Mouse (Mus musculus) inflammation-experienced regulatory T-cells, adult 6 months (primary cell): ENCODE data around the gene Nell1. TPM values are rescaled to one million over a fixed set of nuclear protein-coding genes. Genes with fewer than 3 reads are reported as not detected.
"Not testable (repeated sequence)": the region's sequence is repeated elsewhere in the genome, so short reads cannot be mapped to it uniquely, and the experiment has no call there.

ENCODE experiments used
- ATAC-seq: one replicate; pipeline ENCODE4 v1.8.0; 2017
- polyA plus RNA-seq, 3 experiments: library from polyadenylated mRNA; unstranded; fragments of 100-300 nt; shearing (Covaris generic); gene quantifications; one replicate each; pipeline ENCODE4 v1.2.1; 2017

Gene Nell1
- not detected for polyA plus RNA-seq

DNA sequence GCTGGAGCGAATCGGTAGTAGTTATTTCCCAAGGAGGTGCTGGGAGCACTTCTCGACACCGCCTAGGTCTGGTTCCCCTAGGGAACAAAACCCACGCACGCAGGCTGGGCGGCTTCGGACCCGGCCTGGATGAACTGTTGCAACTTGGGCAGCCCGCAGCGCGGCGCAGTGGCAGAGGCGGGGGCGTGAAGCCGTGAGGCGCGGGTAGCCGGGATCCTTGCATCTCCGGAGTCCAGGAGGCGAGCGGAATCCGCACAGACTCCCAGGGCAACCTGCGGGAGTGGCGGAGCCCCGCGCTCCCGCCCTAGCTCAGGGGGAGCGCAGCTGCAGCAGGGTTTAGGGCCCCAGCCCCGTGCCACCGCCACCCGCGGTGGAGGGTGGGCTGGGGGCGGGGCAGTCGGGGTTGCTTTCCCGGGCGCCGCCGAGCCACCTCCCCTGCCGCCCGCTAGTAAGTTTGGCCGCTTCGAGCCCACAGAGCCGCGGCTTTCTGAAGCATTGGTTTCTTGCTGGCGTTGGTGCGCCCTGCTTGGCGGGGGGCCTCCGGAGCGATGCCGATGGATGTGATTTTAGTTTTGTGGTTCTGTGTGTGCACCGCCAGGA, at the start of gene Nell1:
Gene Nell1, plus strand, starts transcription at position 24 of the 600 bp plus-strand sequence.
- ATAC-seq = no peak

DNA sequence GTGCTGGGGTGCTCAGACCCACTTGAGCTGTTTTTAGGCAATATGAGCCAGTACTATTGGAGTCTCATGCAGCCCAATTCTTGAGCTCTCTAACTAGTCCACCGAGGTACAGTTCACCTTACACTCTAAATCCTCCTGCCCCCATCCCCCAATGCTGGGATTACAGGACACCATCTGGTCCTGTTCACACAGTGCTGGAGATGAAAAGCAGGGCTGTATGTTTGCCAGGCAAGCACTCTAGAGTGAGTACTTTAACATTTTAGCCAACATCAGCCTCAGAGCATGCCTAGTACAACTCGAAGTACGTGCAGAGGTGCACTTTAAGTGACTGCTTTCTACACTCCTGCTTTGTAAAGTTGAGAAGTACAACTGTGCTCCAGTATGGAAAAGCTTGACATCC, 46.1 kb upstream of the Nell1 start:
- ATAC-seq = no peak

- no peak for ATAC-seq
These were observed 44.7 kb upstream of the Nell1 start for GRCm38 (mm10) chr7:49929999-49930398.

DNA sequence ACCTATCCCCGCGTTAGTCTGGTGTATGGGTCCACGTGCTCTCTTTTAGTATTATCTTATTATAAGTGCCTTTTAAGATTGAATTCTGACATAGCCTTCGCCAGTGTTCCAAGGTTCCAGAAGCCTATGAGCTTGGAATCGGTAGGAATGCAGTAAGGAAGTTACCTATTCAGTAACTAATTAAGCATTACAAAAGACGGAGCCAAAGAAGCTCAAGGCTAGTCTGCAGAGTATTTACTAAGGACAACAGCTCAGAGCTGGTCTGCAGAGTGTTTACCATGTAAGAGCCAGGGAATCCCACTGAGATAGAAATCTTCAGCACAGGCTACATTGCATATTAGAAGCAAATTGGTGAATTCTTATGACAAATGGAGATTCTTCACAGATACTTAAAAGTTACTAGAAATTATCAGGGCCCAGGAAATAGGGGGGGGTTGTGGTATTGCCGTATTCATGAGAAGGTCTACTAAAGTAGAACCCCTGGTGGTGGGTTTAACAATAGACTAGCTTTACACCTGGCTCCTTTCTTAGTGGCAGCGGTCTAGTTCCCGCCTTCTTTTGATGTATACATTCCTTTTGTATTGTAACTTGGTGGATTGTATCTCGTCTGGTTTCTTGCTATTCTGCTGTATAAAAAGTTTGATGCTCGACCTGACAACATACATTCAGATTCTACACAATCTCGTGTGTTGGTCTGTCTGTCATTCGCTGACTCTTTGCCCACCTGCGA, 41.1 kb upstream of the Nell1 start:
- ATAC-seq = not testable (repeated sequence)

- ATAC-seq = no peak
These were observed 37.8 kb upstream of the Nell1 start for GRCm38 (mm10) chr7:49936821-49937220.

DNA sequence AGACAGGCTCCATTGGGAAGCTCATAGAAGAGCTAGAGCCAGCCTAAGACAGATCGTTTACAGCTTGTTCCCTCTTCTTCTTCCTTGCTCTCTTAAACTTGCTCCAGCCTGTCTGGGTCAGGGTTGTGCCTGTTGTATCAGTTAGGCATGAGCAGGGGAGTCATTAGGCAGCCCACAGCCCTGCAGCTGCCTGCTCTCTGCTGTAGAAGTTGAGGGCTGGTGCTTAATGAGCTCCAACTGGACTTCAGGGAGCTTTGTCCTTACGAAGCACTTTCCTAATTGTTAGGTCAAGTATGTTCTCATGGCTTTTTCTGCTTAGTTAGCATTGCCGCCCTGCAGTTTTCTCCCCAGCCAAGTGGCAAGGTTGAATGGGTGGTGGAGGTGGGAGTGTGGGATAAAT, 32.6 kb upstream of the Nell1 start:
- no peak for ATAC-seq

GRCm38 (mm10) chr7:49942490-49942889, 32.2 kb upstream of the Nell1 start:
- ATAC-seq = no peak

- no peak for ATAC-seq
These were observed 28.0 kb upstream of the Nell1 start for GRCm38 (mm10) chr7:49946691-49947090.

- no peak for ATAC-seq
These were observed 21.0 kb upstream of the Nell1 start for GRCm38 (mm10) chr7:49953546-49954181.

- ATAC-seq = no peak
These were observed 19.8 kb upstream of the Nell1 start for GRCm38 (mm10) chr7:49954834-49955233.

- no peak for ATAC-seq
These were observed 17.5 kb upstream of the Nell1 start for GRCm38 (mm10) chr7:49957142-49957541.

GRCm38 (mm10) chr7:49963764-49964163, 10.9 kb upstream of the Nell1 start:
- no peak for ATAC-seq

- ATAC-seq = no peak
These were observed 5.1 kb upstream of the Nell1 start for GRCm38 (mm10) chr7:49969516-49969915.

GRCm38 (mm10) chr7:49975441-49976121, 917 bp downstream of the Nell1 start:
- no peak for ATAC-seq

GRCm38 (mm10) chr7:49981511-49982227, 7.0 kb downstream of the Nell1 start:
- ATAC-seq = no peak

DNA sequence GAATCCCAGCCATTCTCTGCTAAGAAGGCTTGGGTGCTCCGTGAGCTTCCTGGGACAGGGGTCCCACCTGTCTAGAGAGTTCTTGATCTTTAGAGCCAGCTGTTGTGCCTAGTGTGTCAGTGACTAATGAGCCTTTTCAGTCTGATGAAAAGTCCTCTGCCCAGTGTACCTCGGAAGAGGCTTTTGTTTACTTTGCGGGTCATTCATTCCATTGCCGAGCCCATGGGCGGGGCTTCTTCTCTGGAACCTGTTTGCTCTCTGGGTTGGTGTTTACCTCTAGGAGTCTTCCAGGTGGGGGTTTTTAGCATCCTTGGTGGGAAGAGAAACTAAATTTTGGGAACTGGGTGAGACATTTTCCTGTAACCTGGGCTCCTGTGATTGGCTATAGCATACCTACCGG, 10.0 kb downstream of the Nell1 start:
- no peak for ATAC-seq

DNA sequence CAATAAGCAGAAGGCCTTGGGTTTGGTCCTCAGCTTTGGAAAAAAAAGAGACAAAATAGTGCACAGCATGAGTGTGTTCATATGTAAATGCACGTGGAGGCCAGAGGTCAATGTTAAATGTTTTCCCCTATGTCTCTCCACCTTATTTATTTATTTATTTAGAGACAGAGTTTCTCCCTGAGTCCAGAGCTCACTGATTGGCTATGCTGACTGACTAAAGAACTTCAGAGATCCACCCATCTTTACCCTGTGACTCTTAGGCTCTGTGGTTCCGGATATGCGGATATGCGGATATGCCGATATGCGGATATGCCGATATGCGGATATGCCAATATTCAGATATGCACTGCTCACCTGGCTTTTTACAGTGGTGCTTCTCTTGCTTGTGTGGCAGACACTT, 11.3 kb downstream of the Nell1 start:
- no peak for ATAC-seq

- ATAC-seq = no peak
These were observed 24.7 kb downstream of the Nell1 start for GRCm38 (mm10) chr7:49999321-49999720.

DNA sequence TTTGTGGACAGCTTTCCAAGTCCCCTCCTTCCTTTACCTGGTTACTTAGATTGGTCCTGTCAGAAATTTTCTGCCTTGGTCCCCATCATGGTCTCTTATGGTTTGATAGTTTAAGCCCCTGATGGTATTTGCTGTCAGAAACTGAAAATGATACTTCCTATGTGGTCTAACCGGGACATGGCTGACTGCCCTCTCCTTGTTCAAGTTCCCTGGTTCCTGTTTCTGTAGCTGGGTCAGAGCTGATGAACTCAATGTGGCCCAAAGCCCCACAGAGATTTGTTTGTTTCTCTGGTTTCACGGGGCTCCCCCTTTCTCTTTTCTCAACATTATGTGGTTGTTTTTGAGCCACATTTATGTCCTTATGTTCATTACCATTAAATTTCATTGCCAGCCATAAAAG, 30.6 kb downstream of the Nell1 start:
- no peak for ATAC-seq

DNA sequence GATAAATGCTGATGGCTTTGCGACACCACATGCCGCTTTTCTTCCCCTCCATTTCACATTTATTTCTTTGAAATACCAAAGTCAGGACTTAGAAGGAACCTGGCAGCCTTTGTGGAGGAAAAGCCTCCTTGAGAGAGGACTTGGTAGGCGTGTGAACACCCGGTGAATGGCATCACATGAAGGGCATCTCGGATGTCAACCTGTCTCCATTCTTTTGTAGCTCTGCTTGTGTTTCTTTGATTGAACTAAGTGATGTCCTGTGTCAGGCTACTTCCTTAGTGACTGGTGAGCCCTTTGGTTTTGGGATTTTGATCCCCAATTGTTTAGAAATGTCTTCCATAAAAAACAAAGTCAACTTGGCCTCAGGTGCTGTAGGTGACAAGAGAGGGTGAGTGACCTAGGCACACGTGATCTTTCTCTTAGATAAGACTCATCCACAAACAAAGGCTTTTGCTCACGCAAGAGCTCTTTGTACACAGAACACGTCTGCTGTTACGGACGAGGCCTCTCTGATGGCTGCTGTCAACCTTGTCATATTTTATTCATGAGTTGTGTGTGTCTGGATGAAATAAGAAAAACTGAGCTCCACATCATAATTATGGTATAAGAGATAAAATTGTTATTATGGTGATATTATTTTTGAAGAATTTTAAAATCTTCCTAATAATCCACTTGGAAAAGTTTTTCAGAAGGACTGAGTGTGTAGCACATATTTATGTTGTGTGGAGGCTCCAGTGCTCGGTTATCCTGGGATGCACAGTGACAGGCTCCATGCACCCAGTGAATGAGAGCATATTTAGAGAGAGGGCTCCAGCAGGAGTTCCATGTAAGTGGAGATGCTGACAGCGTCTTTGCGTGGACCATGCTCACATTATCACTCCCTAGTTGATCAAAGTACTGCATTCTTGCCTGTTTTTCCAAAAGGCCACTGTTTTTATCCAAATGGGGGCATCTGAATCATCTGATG, 60.8 kb downstream of the Nell1 start:
- no peak for ATAC-seq

- ATAC-seq = no peak
These were observed 66.4 kb downstream of the Nell1 start for GRCm38 (mm10) chr7:50041112-50041511.

DNA sequence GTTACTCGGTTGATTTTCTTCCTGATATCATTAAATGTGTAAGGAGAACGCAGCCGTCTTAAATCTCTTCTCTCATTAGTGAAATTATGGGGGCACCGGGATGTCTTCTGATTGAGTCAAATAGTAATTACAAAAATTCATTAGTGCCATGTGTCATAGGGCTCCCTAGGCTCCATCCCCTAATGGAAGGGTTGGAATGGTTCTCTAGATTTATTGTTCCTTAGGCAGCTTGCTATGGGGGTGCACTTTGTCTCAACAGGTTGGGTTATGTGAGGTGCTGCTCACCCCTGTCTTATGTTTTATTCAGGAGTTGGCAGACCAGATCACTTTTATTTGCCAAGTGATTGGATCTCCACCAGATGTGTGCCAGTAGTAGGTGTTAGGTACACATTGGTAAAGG, 75.5 kb downstream of the Nell1 start:
- ATAC-seq = no peak
